Comparison of ENCODE assay signal across 1 mouse cellular context in the genomic region with DNA sequence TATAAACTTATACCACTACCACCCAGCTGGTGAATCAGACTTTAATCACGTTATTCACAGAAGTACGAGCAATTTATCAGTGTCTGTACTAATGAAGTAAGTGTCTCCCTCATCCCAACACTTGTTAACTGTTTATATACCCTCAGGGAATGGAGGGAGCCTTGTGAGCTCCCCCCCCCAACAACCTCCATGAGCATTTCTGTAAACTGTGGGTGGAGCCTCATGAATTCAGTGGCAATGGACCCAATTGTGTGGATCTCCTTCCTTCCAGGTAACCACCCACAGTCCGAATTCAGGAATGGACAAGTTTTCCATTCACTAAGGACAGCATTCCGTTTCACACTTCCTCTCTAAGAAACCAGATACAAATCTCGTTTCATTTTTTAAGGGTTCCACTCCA.
TF ChIP-seq lines count a peak whose summit lies in the region.

No protein-coding gene starts in this region.

TF ChIP-seq in MEL, 35 proteins besides CTCF, POLR2A, EP300 and RAD21:
- TF ChIP-seq TAL1 (IDR thresholded peaks at IDR 0.05; ENCODE audit: low read length), result no peak
- no peak for TF ChIP-seq KAT2A (conservative IDR thresholded peaks at IDR 0.05; ENCODE audit: low read depth, low read length)
- 0 out of 2 replicates have a peak, but pooled peaks have one; percentile 45 for TF ChIP-seq CHD1 (IDR thresholded peaks at IDR 0.05; ENCODE audit: low read depth, low read length)
- TF ChIP-seq BHLHE40 (IDR thresholded peaks at IDR 0.05; ENCODE audit: borderline replicate concordance, low read depth, low read length), result no peak
- no peak for TF ChIP-seq USF2 (IDR thresholded peaks at IDR 0.05; ENCODE audit: borderline replicate concordance in 1 of 2, insufficient read depth in 1 of 2, low read depth in 1 of 2, low read length in 2 of 2)
- no peak for TF ChIP-seq NELFE (IDR thresholded peaks at IDR 0.05; ENCODE audit: low read depth, low read length)
